Mouse (Mus musculus): ENCODE data around the gene Fam72a.

- TF ChIP-seq EP300 (optimal IDR thresholded peaks at IDR 0.05), result no peak
- TF ChIP-seq CTCF (IDR thresholded peaks at IDR 0.05; ENCODE audit: low read depth), result no peak
Observed at GRCm38 (mm10) chr1:131478770-131479305, 48.9 kb upstream of the Fam72a start.

Data from stomach, postnatal 0 days (tissue).